Mouse (Mus musculus): ENCODE results near the gene 5430402E10Rik.
"Not testable (repeated sequence)": the region's sequence is repeated elsewhere in the genome, so short reads cannot be mapped to it uniquely, and the experiment has no call there.

Gene 5430402E10Rik

DNA sequence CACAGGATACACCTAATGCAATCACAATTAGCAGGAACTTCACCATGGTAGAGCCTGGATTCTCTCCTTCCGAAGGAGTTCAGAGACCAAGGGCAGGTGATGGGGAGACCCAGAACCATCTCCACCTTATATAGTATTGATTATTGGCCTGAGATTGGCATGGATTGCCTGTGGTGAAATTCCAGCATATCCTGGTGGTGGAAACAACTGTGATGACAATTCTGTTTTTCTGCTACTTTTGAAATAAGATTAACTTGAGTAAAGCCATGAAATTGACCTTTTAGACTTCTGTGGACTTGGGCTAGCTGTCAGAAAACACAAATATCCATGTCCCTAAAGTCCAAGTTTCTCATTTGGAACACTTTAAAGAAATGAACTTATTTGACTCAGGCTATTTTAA, at the start of gene 5430402E10Rik:
Gene 5430402E10Rik (minus strand): TSS at position 101 of the 400 bp plus-strand sequence.
- DNase-seq (ENCODE audit: low read depth, low spot score): not testable (repeated sequence)

DNA sequence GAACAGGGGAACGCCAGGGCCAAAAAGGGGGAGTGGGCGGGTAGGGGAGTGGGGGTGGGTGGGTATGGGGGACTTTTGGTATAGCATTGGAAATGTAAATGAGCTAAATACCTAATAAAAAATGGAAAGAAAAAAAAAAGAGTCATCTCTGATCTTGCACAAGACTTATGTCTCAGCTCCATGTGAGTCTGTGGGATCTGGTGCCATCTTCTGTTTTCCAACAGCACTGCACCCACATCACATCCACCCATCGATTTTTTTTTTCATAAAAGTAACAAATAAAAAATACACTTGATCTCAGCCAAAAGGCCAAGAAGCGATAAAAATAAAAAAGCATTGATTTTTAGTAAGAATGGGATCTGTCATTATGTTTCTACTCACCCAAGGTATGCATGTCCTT, 44.8 kb downstream of the 5430402E10Rik start:
- not testable (repeated sequence) for DNase-seq (ENCODE audit: low read depth, low spot score)
